27 mouse cellular contexts compared by ENCODE assay signal in genomic region chr9:71070628-71071027, GRCm38 (mm10).
DNase-seq lines count a peak whose midpoint lies in the region; ATAC-seq and TF ChIP-seq lines count a peak whose summit lies in the region.
"Had no signal": no experiment of that assay in that cellular context is flagged by ENCODE, and none has a peak within 500 bp of the region (broad histone marks: within the 10 kb centered on the region; RNA-seq: fewer than 3 reads in every experiment).

No protein-coding gene starts in this region.

- peak; percentile 93 for DNase-seq in heart, adult 11 months
- DNase-seq in heart, postnatal 0 days (ENCODE audit: low spot score) = peak; percentile 67
- no peak for DNase-seq in heart, adult 9 months (ENCODE audit: low spot score in 2 of 2)
- peak; percentile 15 for DNase-seq in liver, embryonic 11.5 days (ENCODE audit: low spot score)
- DNase-seq in brain, adult 2 months (ENCODE audit: low read depth, low spot score) = peak; percentile 19
- DNase-seq: adrenal gland, postnatal 10 days; adrenal gland, postnatal 36 days; B cell, adult 2 months; cerebellum, adult 11 months; cerebellum, adult 8-10 months; cerebellum, postnatal 14 days; gastrocnemius, postnatal 10 days; kidney, adult 2 months had no signal

- no peak overlapping the region for H3K9ac ChIP-seq in heart, embryonic 11.5 days (ENCODE audit: low read depth, low read length)
- no peak overlapping the region for H3K9ac ChIP-seq in heart, postnatal 0 days (replicated peaks; ENCODE audit: low read depth, low read length)
- no peak overlapping the region for H3K9ac ChIP-seq in liver, embryonic 11.5 days (ENCODE audit: low read depth, low read length)
- H3K9ac ChIP-seq in liver, embryonic 12.5 days = no peak overlapping the region
- H3K9ac ChIP-seq: forebrain, embryonic 13.5 days; heart, embryonic 12.5 days; heart, embryonic 15.5 days; hindbrain, embryonic 12.5 days; hindbrain, embryonic 15.5 days had no signal

- ATAC-seq in heart, embryonic 11.5 days (replicated peaks; ENCODE audit: insufficient number of reproducible peaks, low FRiP score, low TSS enrichment) = no peak
- ATAC-seq in heart, postnatal 0 days (ENCODE audit: insufficient read depth, low read depth) = peak; percentile 70
- ATAC-seq in liver, embryonic 11.5 days (replicated peaks; ENCODE audit: low FRiP score) = no peak
- no peak for ATAC-seq in liver, embryonic 12.5 days
- no peak for ATAC-seq in megakaryocyte progenitor cell, adult 5-6 weeks (replicated peaks; ENCODE audit: poor library complexity)
- ATAC-seq: forebrain, embryonic 13.5 days; forebrain, embryonic 16.5 days; intestine, postnatal 0 days; Patski had no signal

- H3K4me2 ChIP-seq in heart, embryonic 11.5 days = no peak overlapping the region
- H3K4me2 ChIP-seq in heart, postnatal 0 days (ENCODE audit: low read depth, low read length) = no peak overlapping the region
- no peak overlapping the region for H3K4me2 ChIP-seq in liver, embryonic 11.5 days
- H3K4me2 ChIP-seq in liver, embryonic 12.5 days = no peak overlapping the region
- H3K4me2 ChIP-seq: forebrain, embryonic 13.5 days; heart, embryonic 12.5 days; heart, embryonic 15.5 days; hindbrain, embryonic 12.5 days; hindbrain, embryonic 15.5 days had no signal

- H3K4me1 ChIP-seq in heart, embryonic 11.5 days (ENCODE audit: control insufficient read depth, insufficient read depth, low read length) = no peaks in the 10 kb centered on the region
- H3K4me1 ChIP-seq in heart, postnatal 0 days (ENCODE audit: control insufficient read depth, insufficient read depth) = peaks cover 5% of the 10 kb centered on the region; the same call in 1 of the 2 replicates
- H3K4me1 ChIP-seq in liver, embryonic 11.5 days (replicated peaks; ENCODE audit: control insufficient read depth, insufficient read depth, low read length) = no peaks in the 10 kb centered on the region
- H3K4me1 ChIP-seq in liver, embryonic 12.5 days = no peaks in the 10 kb centered on the region
- H3K4me1 ChIP-seq: forebrain, embryonic 13.5 days; hindbrain, embryonic 12.5 days had no signal

- WGBS in heart, embryonic 11.5 days (ENCODE audit: insufficient replicate concordance) = 71% methylated on average over 2 of the region's 2 CpGs
- 51% methylated on average over 2 of the region's 2 CpGs for WGBS in heart, postnatal 0 days
- WGBS in liver, embryonic 11.5 days = 89% methylated on average over 2 of the region's 2 CpGs
- WGBS in liver, embryonic 12.5 days (ENCODE audit: insufficient replicate concordance) = 75% methylated on average over 2 of the region's 2 CpGs

- no peaks in the 10 kb centered on the region for H3K9me3 ChIP-seq in heart, embryonic 11.5 days (replicated peaks; ENCODE audit: control insufficient read depth, low read length)
- no peaks in the 10 kb centered on the region for H3K9me3 ChIP-seq in heart, postnatal 0 days (replicated peaks; ENCODE audit: control insufficient read depth, low read length)
- no peaks in the 10 kb centered on the region for H3K9me3 ChIP-seq in liver, embryonic 11.5 days (ENCODE audit: control insufficient read depth, low read length)
- H3K9me3 ChIP-seq in liver, embryonic 12.5 days (replicated peaks) = no peaks in the 10 kb centered on the region
- H3K9me3 ChIP-seq: forebrain, embryonic 10.5 days; forebrain, embryonic 13.5 days; G1E; heart, embryonic 12.5 days; heart, embryonic 15.5 days; hindbrain, embryonic 12.5 days; hindbrain, embryonic 15.5 days had no signal

- no peaks in the 10 kb centered on the region for H3K27me3 ChIP-seq in heart, embryonic 11.5 days (ENCODE audit: control insufficient read depth, insufficient read depth, low read length)
- H3K27me3 ChIP-seq in heart, postnatal 0 days (ENCODE audit: control insufficient read depth, insufficient read depth, low read length) = no peaks in the 10 kb centered on the region
- H3K27me3 ChIP-seq in liver, embryonic 11.5 days (replicated peaks; ENCODE audit: control insufficient read depth, insufficient read depth, low read length) = no peaks in the 10 kb centered on the region; the same call in 1 of the 2 replicates
- no peaks in the 10 kb centered on the region for H3K27me3 ChIP-seq in liver, embryonic 12.5 days (replicated peaks)
- H3K27me3 ChIP-seq: CH12.LX; forebrain, embryonic 13.5 days; heart, embryonic 15.5 days; hindbrain, embryonic 12.5 days; hindbrain, embryonic 15.5 days; Patski had no signal

- H3K4me3 ChIP-seq in heart, embryonic 11.5 days (ENCODE audit: low read depth, low read length) = no peak overlapping the region
- H3K4me3 ChIP-seq in heart, postnatal 0 days (ENCODE audit: low read depth, low read length) = no peak overlapping the region
- no peak overlapping the region for H3K4me3 ChIP-seq in liver, embryonic 11.5 days (ENCODE audit: low read depth, low read length)
- H3K4me3 ChIP-seq in liver, embryonic 12.5 days = no peak overlapping the region
- H3K4me3 ChIP-seq: forebrain, embryonic 10.5 days; forebrain, embryonic 13.5 days; heart, embryonic 12.5 days; heart, embryonic 15.5 days; hindbrain, embryonic 12.5 days; hindbrain, embryonic 15.5 days had no signal

- peak; percentile 58; the same call in 1 of the 2 replicates for TF ChIP-seq EP300 in heart, postnatal 0 days (IDR thresholded peaks at IDR 0.05; ENCODE audit: low read depth)

- TF ChIP-seq CTCF in heart, postnatal 0 days (IDR thresholded peaks at IDR 0.05; ENCODE audit: low read depth) = no peak

- no peaks in the 10 kb centered on the region for H3K36me3 ChIP-seq in heart, embryonic 11.5 days (ENCODE audit: control insufficient read depth, insufficient read depth, low read length)
- no peaks in the 10 kb centered on the region for H3K36me3 ChIP-seq in heart, postnatal 0 days (replicated peaks; ENCODE audit: control insufficient read depth, insufficient read depth, low read length)
- H3K36me3 ChIP-seq in liver, embryonic 11.5 days (ENCODE audit: control insufficient read depth, insufficient read depth, low read length) = no peaks in the 10 kb centered on the region
- no peaks in the 10 kb centered on the region for H3K36me3 ChIP-seq in liver, embryonic 12.5 days
- H3K36me3 ChIP-seq: forebrain, embryonic 10.5 days; G1E; heart, embryonic 12.5 days; heart, embryonic 15.5 days; hindbrain, embryonic 12.5 days; hindbrain, embryonic 15.5 days had no signal

- no peak overlapping the region for H3K27ac ChIP-seq in heart, embryonic 11.5 days (ENCODE audit: low read depth, low read length)
- no peak overlapping the region for H3K27ac ChIP-seq in heart, postnatal 0 days (ENCODE audit: low read depth)
- no peak overlapping the region for H3K27ac ChIP-seq in liver, embryonic 11.5 days (ENCODE audit: low read depth, low read length)
- H3K27ac ChIP-seq in liver, embryonic 12.5 days = no peak overlapping the region
- H3K27ac ChIP-seq: forebrain, embryonic 10.5 days; forebrain, embryonic 13.5 days; heart, embryonic 15.5 days; hindbrain, embryonic 12.5 days; hindbrain, embryonic 15.5 days had no signal

Comparison
In these comparisons a context has a peak if more than half of its experiments do, and no peak if none do; other contexts are left out.
1. DNase-seq: peak in heart, adult 11 months (single experiment), heart, postnatal 0 days (single experiment), liver, embryonic 11.5 days (single experiment) and brain, adult 2 months (single experiment); none in heart, adult 9 months (0 of 2).